Mouse (Mus musculus) liver, adult 2 months (tissue): ENCODE results near the gene Dach1. TPM values are rescaled to one million over a fixed set of nuclear protein-coding genes. Genes with fewer than 3 reads are reported as not detected.

Experiments
- DNase-seq: peaks from one replicate; pipeline ENCODE4 v3.0.0-alpha.2; 2011; ENCODE audit warnings: low read depth, low spot score; ENCODE audit errors: extremely low read depth
- H3K27ac ChIP-seq: fragments of 200-500 bp; replicated peaks from 2 replicates; pipeline ENCODE4 v1.5.1; 2012; ENCODE audit warnings: low read depth, mild to moderate bottlenecking, control low read depth, inconsistent platforms, low read length; ENCODE audit not compliant: insufficient read depth
- H3K27me3 ChIP-seq: fragments of 200-500 bp; 2 replicates; pipeline ENCODE4 v1.6.1; 2012; ENCODE audit warnings: mild to moderate bottlenecking, moderate library complexity, low read length, inconsistent platforms; ENCODE audit not compliant: control insufficient read depth, insufficient read depth
- H3K36me3 ChIP-seq: fragments of 200-500 bp; 2 replicates; pipeline ENCODE4 v1.6.1; 2012; ENCODE audit warnings: low read length, inconsistent platforms; ENCODE audit not compliant: control insufficient read depth, insufficient read depth
- H3K4me1 ChIP-seq: fragments of 200-500 bp; 2 replicates; pipeline ENCODE4 v1.6.1; 2011; ENCODE audit warnings: low read length; ENCODE audit not compliant: control insufficient read depth, insufficient read depth
- H3K4me3 ChIP-seq: fragments of 200-500 bp; 2 replicates; pipeline ENCODE4 v1.5.1; 2011; ENCODE audit warnings: low read depth, mild to moderate bottlenecking, control low read depth, low read length, moderate library complexity; ENCODE audit not compliant: insufficient read depth
- H3K79me2 ChIP-seq: fragments of 200-500 bp; 2 replicates; pipeline ENCODE4 v1.6.1; 2012; ENCODE audit warnings: inconsistent platforms, mild to moderate bottlenecking, low read length, moderate library complexity; ENCODE audit not compliant: control insufficient read depth, insufficient read depth
- H3K9ac ChIP-seq: fragments of 200-500 bp; 2 replicates; pipeline ENCODE4 v1.6.1; 2012; ENCODE audit warnings: low read depth, mild to moderate bottlenecking, control low read depth, inconsistent platforms, low read length
- CTCF ChIP-seq: fragments of 200-500 bp; IDR thresholded peaks from 2 replicates; pipeline ENCODE4 v1.5.1; 2011; ENCODE audit warnings: low read depth, low read length, control low read depth
- POLR2A ChIP-seq: fragments of 200-500 bp; IDR thresholded peaks from 2 replicates; pipeline ENCODE4 v1.6.1; 2011; ENCODE audit warnings: low read length, control low read depth; ENCODE audit not compliant: insufficient read depth; ENCODE audit errors: extremely low read depth
- WGBS: fragments of 180-500 bp; shearing (Covaris S2); methylation state at CpG from one replicate; pipeline ENCODE4 v1.1.7; 2018; 5-methylcytosine and 5-hydroxymethylcytosine counted together
- polyA plus RNA-seq: library from polyadenylated mRNA; depleted of rRNA; stranded (reverse); fragments of >200 nt; gene quantifications from 2 replicates; pipeline ENCODE4 v1.2.3, GENCODE M21; 2012
- total RNA-seq: library from RNA; depleted of rRNA; stranded (reverse); fragments of >200 nt; gene quantifications from 2 replicates; pipeline ENCODE4 v1.2.3, GENCODE M21; 2014

Dach1 gene
- total and polyA plus RNA-seq, 2 experiments: 0.06 to 0.37 TPM

DNA sequence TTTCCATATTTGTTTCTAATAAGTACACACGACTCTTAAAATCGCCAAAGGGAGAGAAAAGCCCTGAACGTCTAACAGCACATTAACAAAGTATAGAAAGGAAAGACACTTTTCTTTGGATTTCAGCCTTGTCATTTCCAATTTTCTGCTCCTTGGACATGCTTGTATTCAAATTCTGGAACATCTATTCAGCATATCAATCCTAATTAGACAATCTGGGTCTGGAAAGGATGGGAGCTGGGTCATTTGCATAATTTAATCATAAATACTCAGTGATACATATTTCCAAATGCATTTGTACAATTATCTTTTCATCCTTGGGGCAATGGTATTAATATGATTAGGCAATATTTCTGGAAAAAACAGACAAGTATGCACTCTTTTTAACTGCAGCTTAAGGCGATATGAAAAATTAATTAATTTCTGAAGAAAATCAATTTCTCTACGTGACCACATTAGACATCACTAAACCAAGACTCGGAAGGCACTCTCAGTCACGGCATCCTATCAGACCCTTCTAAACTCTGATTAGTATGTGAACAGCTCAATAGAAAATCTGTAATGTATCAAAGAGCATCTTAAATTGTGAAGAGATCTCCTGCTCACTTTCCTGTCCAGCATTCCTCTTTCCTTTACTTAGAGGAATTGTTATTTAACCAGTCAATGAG, 13.7 kb downstream of the Dach1 start:
- Histone ChIP-seq H3K4me1 (no peaks in the 10 kb centered on the region), H3K4me3 (no peak overlapping the region), H3K9ac (no peak overlapping the region), H3K27ac (no peak overlapping the region), H3K27me3 (no peaks in the 10 kb centered on the region), H3K36me3 (no peaks in the 10 kb centered on the region), H3K79me2 (no peaks in the 10 kb centered on the region)
- TF ChIP-seq POLR2A (no peak), CTCF (no peak)
- no peak for DNase-seq
- 87% methylated on average over 7 of the region's 7 CpGs for whole genome bisulfite sequencing

DNA sequence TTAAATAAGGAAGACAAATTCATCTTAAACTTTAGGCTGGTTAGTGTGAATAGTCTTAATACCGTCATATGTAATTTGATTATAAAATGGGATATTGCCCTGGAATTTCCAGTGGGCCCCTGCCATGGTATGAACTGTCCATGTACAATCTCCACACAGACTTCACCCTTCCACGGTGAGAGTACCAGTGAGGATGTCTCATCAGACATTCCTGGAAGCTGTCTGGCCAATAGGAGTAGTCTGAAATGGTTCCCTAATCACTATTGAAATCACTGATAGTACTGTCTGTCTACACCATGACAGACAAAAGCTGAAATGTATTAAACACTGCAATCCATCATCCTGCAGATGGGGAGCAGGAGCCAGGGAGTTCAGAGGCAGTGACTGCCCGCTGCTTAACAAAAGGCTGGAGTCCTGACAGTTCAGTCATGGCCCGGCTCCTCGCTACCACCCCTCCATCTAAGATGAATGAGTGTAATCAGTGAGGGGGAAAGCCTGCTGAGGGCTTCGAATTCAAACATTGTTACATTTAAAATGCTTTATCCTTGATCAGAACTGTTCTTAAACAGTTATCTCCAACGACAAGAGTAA, 14.6 kb downstream of the Dach1 start:
- Histone ChIP-seq H3K27ac (no peak overlapping the region), H3K36me3 (no peaks in the 10 kb centered on the region), H3K4me1 (no peaks in the 10 kb centered on the region), H3K79me2 (no peaks in the 10 kb centered on the region), H3K4me3 (no peak overlapping the region), H3K27me3 (no peaks in the 10 kb centered on the region), H3K9ac (no peak overlapping the region)
- no peak for TF ChIP-seq CTCF
- WGBS: 78% methylated on average over 7 of the region's 7 CpGs
- DNase-seq: no peak

DNA sequence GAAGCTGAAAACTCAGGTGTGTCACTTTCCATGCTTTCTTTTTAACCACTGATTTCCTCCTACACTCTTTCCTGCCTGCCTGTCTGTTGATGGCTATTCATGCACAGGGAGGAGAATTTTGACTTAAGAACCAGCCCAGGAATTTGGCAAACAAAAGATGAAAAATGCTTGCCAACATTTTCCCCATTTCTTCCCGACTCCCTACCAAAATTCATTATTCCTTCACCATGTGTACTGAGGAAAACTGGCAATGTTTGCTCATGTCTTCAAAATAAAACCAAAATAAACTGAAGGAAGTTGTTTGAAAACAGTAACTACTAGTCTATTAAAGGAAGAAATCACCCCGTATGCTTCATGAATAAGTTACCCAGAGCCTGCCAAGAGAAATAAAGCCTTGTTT, 27.8 kb downstream of the Dach1 start:
- WGBS: 71% methylated on average over 2 of the region's 2 CpGs
- no peaks in the 10 kb centered on the region for H3K36me3 ChIP-seq
- no peak overlapping the region for H3K27ac ChIP-seq
- no peaks in the 10 kb centered on the region for H3K4me1 ChIP-seq
- H3K4me3 ChIP-seq: no peak overlapping the region
- no peak for DNase-seq
- H3K9ac ChIP-seq: no peak overlapping the region
- TF ChIP-seq CTCF (no peak), POLR2A (no peak)
- no peaks in the 10 kb centered on the region for H3K79me2 ChIP-seq
- H3K27me3 ChIP-seq: no peaks in the 10 kb centered on the region

DNA sequence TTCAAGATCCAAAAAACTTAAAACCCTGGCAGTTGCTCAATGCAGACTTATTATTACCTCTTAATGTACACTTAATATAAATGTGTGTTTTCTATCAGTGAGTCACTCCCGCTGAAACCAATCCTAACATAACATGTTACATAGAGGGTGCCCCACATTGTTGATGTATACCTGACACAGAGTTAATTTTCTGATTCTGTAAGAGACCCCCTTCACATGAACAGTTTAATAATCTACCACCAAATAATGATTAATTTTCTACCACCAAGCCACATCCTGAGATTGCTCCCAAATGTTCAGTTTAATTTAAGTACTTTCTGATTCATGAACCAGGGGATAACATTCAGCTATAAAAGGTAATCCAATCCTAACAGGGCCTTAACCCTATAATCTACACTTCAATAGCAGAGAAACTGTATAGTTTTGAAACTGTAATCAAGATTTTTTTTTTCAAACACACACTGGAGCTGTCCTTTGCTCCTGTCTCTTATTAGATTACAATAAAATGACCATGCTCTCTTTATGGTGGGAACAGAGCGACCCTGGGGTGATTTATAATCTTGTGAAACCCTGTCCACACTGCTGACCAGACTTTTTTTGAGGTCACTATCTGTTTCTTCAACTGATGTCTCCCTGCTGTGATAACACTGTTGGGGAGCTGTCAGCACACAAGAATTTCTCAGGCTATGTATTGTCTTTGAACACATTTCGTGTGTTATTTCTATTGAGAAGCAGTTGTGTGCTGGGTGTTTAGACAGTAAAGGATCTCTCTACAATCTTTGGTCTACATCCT, 30.5 kb downstream of the Dach1 start:
- 70% methylated on average over 3 of the region's 3 CpGs for WGBS

DNA sequence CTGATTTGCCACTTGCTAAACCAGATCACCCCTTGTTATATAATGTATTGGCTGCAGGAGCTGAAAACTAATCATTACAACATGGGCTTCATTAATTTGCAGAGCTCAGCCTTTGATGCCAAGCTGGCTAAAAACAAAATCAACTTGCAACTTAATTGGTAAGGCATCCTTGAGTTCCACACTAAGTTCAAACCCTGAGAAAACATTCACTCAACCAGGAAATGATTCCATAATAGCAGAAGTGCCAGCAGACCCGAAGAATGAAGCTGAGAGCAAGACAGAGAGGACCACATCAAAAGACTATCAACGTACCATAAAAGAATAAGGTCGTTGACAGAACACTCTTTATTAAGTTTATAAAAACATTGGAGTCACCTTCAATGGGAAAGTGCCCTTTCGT, 35.0 kb downstream of the Dach1 start:
- 68% methylated on average over 4 of the region's 4 CpGs for WGBS
- Histone ChIP-seq H3K4me1 (no peaks in the 10 kb centered on the region), H3K36me3 (no peaks in the 10 kb centered on the region), H3K79me2 (no peaks in the 10 kb centered on the region), H3K9ac (no peak overlapping the region), H3K27me3 (no peaks in the 10 kb centered on the region), H3K4me3 (no peak overlapping the region), H3K27ac (no peak overlapping the region)
- TF ChIP-seq CTCF: no peak
- TF ChIP-seq POLR2A: no peak
- no peak for DNase-seq

More for the DNA sequence above, 30.5 kb downstream of the Dach1 start:
- no peak for TF ChIP-seq POLR2A
- no peak for TF ChIP-seq CTCF
- DNase-seq: no peak
- Histone ChIP-seq H3K36me3 (no peaks in the 10 kb centered on the region), H3K4me3 (no peak overlapping the region), H3K4me1 (no peaks in the 10 kb centered on the region), H3K79me2 (no peaks in the 10 kb centered on the region), H3K9ac (no peak overlapping the region), H3K27ac (no peak overlapping the region), H3K27me3 (no peaks in the 10 kb centered on the region)

DNA sequence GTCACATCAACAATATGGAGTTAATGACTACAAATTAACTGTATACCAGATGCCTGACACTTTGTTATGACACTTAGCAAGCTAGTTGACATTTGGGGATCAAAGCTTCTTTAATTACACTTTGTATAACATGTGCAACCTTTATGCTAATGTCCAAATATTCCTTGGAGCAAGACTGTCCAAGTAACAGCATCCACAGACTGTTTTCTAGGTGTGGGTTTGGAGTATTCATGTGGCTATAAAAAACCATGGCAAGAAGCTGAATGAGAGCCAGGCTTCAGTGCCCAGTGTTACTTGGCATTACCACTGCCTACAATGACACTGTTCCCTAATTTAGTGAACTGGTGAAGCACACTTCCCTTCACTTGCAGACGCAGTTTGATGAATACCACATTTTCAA, 46.5 kb downstream of the Dach1 start:
- no peak overlapping the region for H3K27ac ChIP-seq
- no peak overlapping the region for H3K4me3 ChIP-seq
- H3K4me1 ChIP-seq: no peaks in the 10 kb centered on the region
- H3K79me2 ChIP-seq: no peaks in the 10 kb centered on the region
- 53% methylated on average over 1 of the region's 1 CpGs for WGBS
- H3K9ac ChIP-seq: no peak overlapping the region
- no peak for DNase-seq
- TF ChIP-seq POLR2A (no peak), CTCF (no peak)
- no peaks in the 10 kb centered on the region for H3K27me3 ChIP-seq
- H3K36me3 ChIP-seq: no peaks in the 10 kb centered on the region
